Mouse (Mus musculus) neural tube, embryonic 11.5 days (tissue): ENCODE results near the gene Pde6h. TPM values are rescaled to one million over a fixed set of nuclear protein-coding genes. Genes with fewer than 3 reads are reported as not detected.

ENCODE experiments used
- ATAC-seq: fragments of 200-750 bp; cut with Nextera tagmentation; 2 replicates; pipeline ENCODE4 v1.8.0; 2017; ENCODE audit warnings: moderate number of reproducible peaks, mild to moderate bottlenecking, moderate TSS enrichment, moderate library complexity; ENCODE audit not compliant: insufficient read depth, low FRiP score, low TSS enrichment
- DNase-seq: peaks from one replicate; pipeline ENCODE4 v3.0.0-alpha.2; 2015; ENCODE audit warnings: low spot score
- H3K27ac ChIP-seq: fragments of 300-500 bp; sonication (generic); 2 replicates; pipeline ENCODE4 v1.5.1; 2014; ENCODE audit warnings: low read depth, mild to moderate bottlenecking, low read length
- H3K27me3 ChIP-seq: fragments of 300-500 bp; sonication (generic); 2 replicates; pipeline ENCODE4 v1.6.1; 2014; ENCODE audit warnings: mild to moderate bottlenecking, low read length, mixed read lengths; ENCODE audit not compliant: control insufficient read depth, insufficient read depth
- H3K36me3 ChIP-seq: fragments of 300-500 bp; sonication (generic); 2 replicates; pipeline ENCODE4 v1.6.1; 2014; ENCODE audit warnings: mild to moderate bottlenecking, low read length, moderate library complexity, mixed read lengths; ENCODE audit not compliant: control insufficient read depth, insufficient read depth
- H3K4me1 ChIP-seq: fragments of 300-500 bp; sonication (generic); 2 replicates; pipeline ENCODE4 v1.6.1; 2014; ENCODE audit warnings: low read length, mixed read lengths; ENCODE audit not compliant: control insufficient read depth, insufficient read depth
- H3K4me2 ChIP-seq: fragments of 300-500 bp; sonication (generic); 2 replicates; pipeline ENCODE4 v1.6.1; 2014; ENCODE audit warnings: low read depth, mild to moderate bottlenecking, moderate library complexity
- H3K4me3 ChIP-seq: fragments of 300-500 bp; sonication (generic); 2 replicates; pipeline ENCODE4 v1.5.1; 2014; ENCODE audit warnings: low read depth, low read length
- H3K9ac ChIP-seq: fragments of 300-500 bp; sonication (generic); 2 replicates; pipeline ENCODE4 v1.6.1; 2014; ENCODE audit warnings: mild to moderate bottlenecking, low read length
- H3K9me3 ChIP-seq: fragments of 300-500 bp; sonication (generic); 2 replicates; pipeline ENCODE4 v1.6.1; 2016; ENCODE audit warnings: low read length; ENCODE audit not compliant: control insufficient read depth
- WGBS: fragments of 180-500 bp; shearing (Covaris S2); extraction: QIAGEN DNeasy Blood & Tissue Kit; methylation state at CpG from one replicate; pipeline ENCODE4 v1.1.7; 2014; 5-methylcytosine and 5-hydroxymethylcytosine counted together
- polyA plus RNA-seq: library from polyadenylated mRNA; unstranded; fragments of >200 nt; fragmentation: Nextera tagmentation; extraction: Ambion mirVana; gene quantifications from 2 replicates; pipeline ENCODE4 v1.2.1, GENCODE M21; 2014

The Pde6h gene
- polyA plus RNA-seq, 1 experiment from 2014 or later, result not detected

DNA sequence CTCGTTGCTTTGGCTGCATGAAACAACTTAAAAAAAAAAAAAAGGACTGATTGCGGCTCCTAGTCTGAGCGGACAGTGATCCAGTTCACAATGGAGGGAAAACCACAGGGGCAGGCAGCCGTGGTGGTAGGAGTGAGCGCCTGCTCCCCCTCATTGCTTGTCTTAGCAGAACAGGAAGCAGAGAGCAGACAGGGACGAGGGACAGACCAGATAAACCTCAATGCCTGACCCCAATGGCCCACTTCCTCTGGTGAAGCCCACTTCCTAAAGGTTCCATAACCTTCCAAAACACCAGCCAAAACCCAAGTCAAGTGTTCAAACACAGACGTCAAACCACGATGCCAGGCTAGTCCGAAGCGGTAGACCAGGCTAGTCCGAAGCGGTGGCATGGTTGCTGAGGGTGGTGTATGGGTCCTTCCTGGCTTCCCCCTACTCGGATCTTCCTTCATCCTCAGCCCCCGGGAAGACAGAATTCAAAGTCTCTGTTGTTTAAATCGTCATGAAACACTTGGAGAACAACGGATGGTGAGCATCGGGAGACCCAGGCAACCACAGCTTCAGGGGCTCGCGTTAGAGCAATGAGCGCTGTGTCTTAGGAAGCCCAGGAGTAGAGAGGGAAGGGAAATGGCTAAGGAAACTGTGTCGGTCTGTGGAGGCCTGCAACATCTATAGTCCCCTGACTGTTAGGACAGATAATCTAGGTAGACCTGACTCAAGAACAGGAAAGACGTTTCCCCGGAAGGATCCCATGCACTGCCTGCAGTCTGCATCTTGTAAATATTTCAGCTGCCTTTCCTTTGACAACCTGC is 55.8 kb downstream of the Pde6h start:
- H3K9me3 ChIP-seq, result no peaks in the 10 kb centered on the region
- no peak overlapping the region for H3K4me3 ChIP-seq
- WGBS, result 91% methylated on average over 23 of the region's 23 CpGs
- no peak overlapping the region for H3K27ac ChIP-seq
- no peaks in the 10 kb centered on the region for H3K36me3 ChIP-seq
- DNase-seq (peak; percentile 1), ATAC-seq (no peak)
- no peak overlapping the region for H3K4me2 ChIP-seq
- H3K27me3 ChIP-seq, result no peaks in the 10 kb centered on the region
- no peaks in the 10 kb centered on the region for H3K4me1 ChIP-seq
- no peak overlapping the region for H3K9ac ChIP-seq

DNA sequence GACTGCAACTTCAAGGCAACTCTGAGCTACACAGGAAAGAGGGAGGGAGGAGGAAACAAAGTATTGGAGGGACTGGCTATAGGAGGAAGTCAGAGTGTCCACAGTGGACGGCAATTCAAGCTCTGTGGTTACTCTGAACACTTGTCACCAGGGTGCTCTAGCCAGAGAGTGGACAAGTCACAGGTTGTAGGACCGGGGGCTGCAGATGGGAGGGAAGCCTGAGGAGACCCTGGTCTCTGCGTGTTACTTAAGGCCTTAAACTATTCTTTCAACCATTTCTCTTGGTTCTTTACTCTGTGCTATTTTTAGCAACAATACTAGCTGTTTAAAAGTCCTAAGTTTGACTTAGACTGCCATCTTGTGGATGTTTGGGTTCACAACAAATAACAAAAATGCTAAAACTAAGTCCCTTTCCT is 56.7 kb downstream of the Pde6h start:
- no peaks in the 10 kb centered on the region for H3K9me3 ChIP-seq
- no peaks in the 10 kb centered on the region for H3K36me3 ChIP-seq
- no peak overlapping the region for H3K27ac ChIP-seq
- 28% methylated on average over 3 of the region's 3 CpGs for WGBS
- DNase-seq, result peak; percentile 23
- H3K9ac ChIP-seq, result no peak overlapping the region
- no peaks in the 10 kb centered on the region for H3K4me1 ChIP-seq
- no peak overlapping the region for H3K4me2 ChIP-seq
- no peaks in the 10 kb centered on the region for H3K27me3 ChIP-seq
- no peak overlapping the region for H3K4me3 ChIP-seq
- ATAC-seq, result no peak

DNA sequence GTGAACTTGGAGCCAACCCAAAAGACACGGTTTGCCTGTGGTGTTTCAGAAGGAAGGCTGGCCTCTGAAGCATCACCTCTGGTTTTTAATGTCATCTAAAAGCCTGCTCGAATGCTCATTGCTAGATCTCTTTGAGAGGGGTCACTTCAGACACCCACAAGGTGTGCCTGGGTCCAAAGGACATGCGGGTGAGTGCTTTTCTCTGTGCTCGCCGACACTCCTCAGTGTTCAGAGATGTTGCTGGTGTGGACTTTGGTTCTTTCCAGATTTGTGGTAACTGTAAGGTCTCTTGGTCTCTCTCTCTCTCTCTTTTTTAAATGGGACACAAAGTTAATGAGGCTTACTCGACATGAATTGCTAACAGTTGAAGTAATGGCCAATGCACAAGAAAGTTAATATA is 58.9 kb downstream of the Pde6h start:
- 84% methylated on average over 6 of the region's 6 CpGs for WGBS
- no peak for ATAC-seq
- H3K27me3 ChIP-seq, result no peaks in the 10 kb centered on the region

DNA sequence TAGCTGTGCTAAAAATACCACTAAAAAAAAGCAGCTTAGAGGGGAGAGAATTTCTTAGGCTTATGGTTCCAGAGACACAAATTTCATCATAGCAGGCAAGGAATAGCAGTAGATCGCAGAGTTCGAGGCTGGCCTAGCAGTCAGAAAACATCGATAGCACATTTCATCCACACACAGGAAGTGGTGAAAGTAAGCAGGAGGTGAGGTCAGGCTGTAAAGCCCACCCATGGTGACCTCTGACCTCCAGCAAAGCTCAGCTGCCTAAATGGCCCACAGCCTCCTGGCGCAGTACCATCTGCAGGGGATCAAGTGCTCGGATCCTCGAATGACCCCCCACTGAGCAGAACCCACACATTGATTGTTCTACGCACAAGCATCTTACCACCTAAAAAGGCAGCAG is 59.6 kb downstream of the Pde6h start:
- peak; percentile 8 for DNase-seq
- Histone ChIP-seq H3K9me3 (no peaks in the 10 kb centered on the region), H3K4me2 (no peak overlapping the region), H3K4me3 (no peak overlapping the region), H3K27ac (no peak overlapping the region), H3K36me3 (no peaks in the 10 kb centered on the region), H3K4me1 (no peaks in the 10 kb centered on the region), H3K9ac (no peak overlapping the region), H3K27me3 (no peaks in the 10 kb centered on the region)
- WGBS, result 46% methylated on average over 7 of the region's 7 CpGs
- no peak for ATAC-seq

More for the DNA sequence above, 58.9 kb downstream of the Pde6h start:
- H3K4me2 ChIP-seq, result no peak overlapping the region
- DNase-seq, result no peak
- no peak overlapping the region for H3K9ac ChIP-seq
- H3K36me3 ChIP-seq, result no peaks in the 10 kb centered on the region
- no peaks in the 10 kb centered on the region for H3K4me1 ChIP-seq
- no peak overlapping the region for H3K4me3 ChIP-seq
- H3K9me3 ChIP-seq, result no peaks in the 10 kb centered on the region
- no peak overlapping the region for H3K27ac ChIP-seq

DNA sequence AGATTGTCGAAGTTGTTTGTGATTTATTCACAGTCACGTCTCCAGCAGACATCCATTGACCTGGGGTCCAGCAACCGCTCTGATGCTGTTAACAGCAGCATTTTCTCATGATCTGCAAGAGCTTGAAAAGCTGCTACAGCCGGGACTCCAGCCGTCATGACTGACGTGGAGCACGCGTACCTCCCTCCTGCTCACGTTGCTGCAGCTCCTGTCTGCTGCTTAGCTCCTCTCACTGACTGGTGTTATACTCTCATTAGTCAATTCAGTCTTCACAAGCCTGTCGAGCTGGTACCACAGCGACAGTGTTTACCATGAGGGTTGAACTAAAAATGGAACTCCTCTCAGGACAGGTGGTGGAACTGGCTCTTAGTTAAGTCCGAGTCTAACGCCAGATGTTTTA is 62.4 kb downstream of the Pde6h start:
- H3K4me1 ChIP-seq, result no peaks in the 10 kb centered on the region
- no peak for ATAC-seq
- WGBS, result 73% methylated on average over 13 of the region's 13 CpGs
- H3K27me3 ChIP-seq, result no peaks in the 10 kb centered on the region
- no peaks in the 10 kb centered on the region for H3K9me3 ChIP-seq
- H3K27ac ChIP-seq, result no peak overlapping the region
- H3K4me3 ChIP-seq, result no peak overlapping the region
- H3K9ac ChIP-seq, result no peak overlapping the region
- DNase-seq, result peak; percentile 6
- no peaks in the 10 kb centered on the region for H3K36me3 ChIP-seq
- no peak overlapping the region for H3K4me2 ChIP-seq

DNA sequence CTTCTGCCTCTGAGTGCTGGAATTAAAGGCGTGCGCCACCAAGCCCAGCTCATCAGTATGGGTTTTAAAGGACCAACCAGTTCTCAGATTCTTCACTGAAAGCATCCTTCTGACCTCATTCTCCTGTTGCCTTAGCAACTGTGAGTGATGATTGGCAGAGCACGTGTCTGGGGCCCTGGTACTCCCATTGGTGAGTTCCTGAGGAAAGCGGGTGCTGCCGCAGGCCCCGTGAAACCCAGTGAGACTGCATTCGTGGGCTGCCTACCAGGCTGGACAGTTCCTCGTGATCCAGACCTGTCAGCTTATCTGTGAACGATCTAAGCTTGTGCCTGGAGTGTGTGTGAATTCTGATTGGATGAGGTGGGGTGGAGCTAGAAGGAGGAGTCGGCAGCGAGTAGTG is 63.1 kb downstream of the Pde6h start:
- 66% methylated on average over 11 of the region's 11 CpGs for WGBS
- no peaks in the 10 kb centered on the region for H3K9me3 ChIP-seq
- no peak overlapping the region for H3K9ac ChIP-seq
- DNase-seq (peak; percentile 2), ATAC-seq (no peak)
- H3K36me3 ChIP-seq, result no peaks in the 10 kb centered on the region
- H3K27ac ChIP-seq, result no peak overlapping the region
- H3K4me2 ChIP-seq, result no peak overlapping the region
- no peaks in the 10 kb centered on the region for H3K4me1 ChIP-seq
- no peaks in the 10 kb centered on the region for H3K27me3 ChIP-seq
- H3K4me3 ChIP-seq, result no peak overlapping the region

DNA sequence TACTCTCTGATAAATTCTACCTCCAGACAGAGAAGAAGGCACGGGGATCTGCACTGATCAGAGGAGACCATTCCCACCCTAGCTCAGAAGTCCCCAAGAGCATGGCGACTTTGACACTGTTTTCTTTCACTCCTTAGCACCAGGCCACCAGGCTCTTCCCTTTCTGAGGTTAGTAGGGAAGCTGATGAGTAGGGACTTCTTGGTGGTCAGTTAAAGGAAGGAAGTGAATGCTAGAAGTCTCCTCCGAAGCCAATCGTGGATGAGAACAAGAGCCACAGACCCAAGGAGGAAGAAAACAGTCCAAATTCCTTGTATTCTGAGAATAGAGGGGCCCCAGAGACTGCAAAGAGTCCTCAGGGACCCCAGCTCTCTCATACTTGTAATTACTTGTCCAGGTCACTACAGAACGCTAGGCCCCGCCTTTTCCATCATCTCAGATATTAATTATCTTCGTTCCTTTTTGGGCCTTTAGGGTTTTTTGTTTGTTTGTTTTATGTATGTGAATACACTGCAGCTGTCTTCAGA is 65.0 kb downstream of the Pde6h start:
- Histone ChIP-seq H3K9ac (no peak overlapping the region), H3K4me2 (no peak overlapping the region), H3K27me3 (no peaks in the 10 kb centered on the region), H3K4me1 (no peaks in the 10 kb centered on the region), H3K4me3 (no peak overlapping the region), H3K9me3 (no peaks in the 10 kb centered on the region), H3K36me3 (no peaks in the 10 kb centered on the region), H3K27ac (no peak overlapping the region)
- DNase-seq (no peak), ATAC-seq (no peak)
- WGBS, result 88% methylated on average over 7 of the region's 7 CpGs

DNA sequence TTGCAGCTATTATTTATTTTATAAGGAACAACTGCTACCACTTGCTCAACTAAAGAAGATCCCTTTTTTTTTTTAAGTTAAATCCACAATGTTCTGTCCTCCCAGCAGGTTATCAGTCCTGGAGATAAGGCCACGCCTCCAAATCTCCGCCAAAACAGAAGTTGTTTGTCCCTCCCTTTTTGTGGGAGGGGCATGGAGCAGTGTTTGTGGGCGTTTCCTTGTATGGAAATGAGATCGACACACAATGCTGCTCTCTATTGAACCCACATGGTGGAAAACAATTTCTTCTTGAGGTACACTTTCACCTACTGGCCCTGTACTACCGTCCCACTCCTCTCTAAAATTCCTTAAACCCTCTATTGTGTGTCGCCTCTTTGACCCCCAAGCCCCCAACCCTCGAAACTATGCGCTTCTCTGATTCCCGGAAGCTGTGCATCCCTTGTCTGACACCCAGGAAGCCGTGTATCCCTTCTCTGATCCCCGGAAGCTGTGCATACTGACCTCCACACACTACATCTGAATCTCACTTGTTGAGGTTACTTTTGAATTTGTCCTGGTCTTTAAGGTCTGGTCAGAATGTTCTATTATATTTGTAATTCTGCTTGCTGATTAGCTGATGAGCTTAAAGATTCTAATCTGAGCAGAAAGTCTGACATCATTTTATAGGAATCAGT is 66.3 kb downstream of the Pde6h start:
- 30% methylated on average over 11 of the region's 11 CpGs for WGBS

DNA sequence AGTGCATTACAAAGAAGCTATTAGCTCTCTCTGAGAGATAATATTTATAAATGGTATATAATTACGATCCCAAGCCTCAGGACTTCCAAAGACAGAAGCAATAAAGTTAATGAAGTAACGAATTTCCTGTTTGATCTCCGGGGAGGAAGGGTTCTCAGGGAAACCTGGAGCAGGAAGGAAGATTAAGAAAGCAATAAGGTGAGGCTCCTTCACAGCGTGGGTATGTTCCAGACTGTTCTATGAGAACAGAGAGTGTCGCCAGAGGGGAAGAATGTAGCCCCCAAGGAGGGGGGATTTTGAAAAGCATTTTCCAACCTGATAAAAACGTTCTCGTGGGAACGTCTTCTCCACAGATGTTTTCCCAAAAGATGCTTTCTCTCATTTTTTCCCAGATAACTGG is 66.9 kb downstream of the Pde6h start:
- ATAC-seq (no peak), DNase-seq (peak; percentile 2)
- Histone ChIP-seq H3K27me3 (no peaks in the 10 kb centered on the region), H3K9me3 (no peaks in the 10 kb centered on the region), H3K4me2 (no peak overlapping the region), H3K4me1 (no peaks in the 10 kb centered on the region), H3K4me3 (no peak overlapping the region), H3K36me3 (no peaks in the 10 kb centered on the region), H3K27ac (no peak overlapping the region), H3K9ac (no peak overlapping the region)
- WGBS, result 68% methylated on average over 8 of the region's 8 CpGs

More for the DNA sequence above, 66.3 kb downstream of the Pde6h start:
- Histone ChIP-seq H3K4me3 (no peak overlapping the region), H3K27ac (no peak overlapping the region), H3K4me1 (no peaks in the 10 kb centered on the region), H3K9me3 (no peaks in the 10 kb centered on the region), H3K4me2 (no peak overlapping the region), H3K27me3 (no peaks in the 10 kb centered on the region), H3K36me3 (no peaks in the 10 kb centered on the region), H3K9ac (no peak overlapping the region)
- ATAC-seq (no peak; the same call in 1 of the 2 replicates), DNase-seq (peak; percentile 4)
